In genomic region chr13:99314657-99315181, GRCm38 (mm10) we compare ENCODE assay signal across 17 mouse cellular contexts.
"Had no signal": no experiment of that assay in that cellular context is flagged by ENCODE, and none has a peak within 500 bp of the region (broad histone marks: within the 10 kb centered on the region; RNA-seq: fewer than 3 reads in every experiment).

No protein-coding gene starts in this region.

- H3K9ac ChIP-seq: liver, embryonic 13.5 days; midbrain, embryonic 12.5 days; midbrain, embryonic 15.5 days; neural tube, embryonic 13.5 days; stomach, embryonic 15.5 days had no signal

- H3K9me3 ChIP-seq: liver, embryonic 13.5 days; midbrain, embryonic 12.5 days; midbrain, embryonic 15.5 days; neural tube, embryonic 13.5 days; stomach, embryonic 15.5 days had no signal

- H3K4me2 ChIP-seq: liver, embryonic 13.5 days; midbrain, embryonic 12.5 days; midbrain, embryonic 15.5 days; neural tube, embryonic 13.5 days; stomach, embryonic 15.5 days had no signal

- H3K4me1 ChIP-seq: midbrain, embryonic 12.5 days; midbrain, embryonic 15.5 days; neural tube, embryonic 13.5 days; stomach, embryonic 15.5 days had no signal

- ATAC-seq: midbrain, embryonic 15.5 days had no signal

- H3K27me3 ChIP-seq: liver, embryonic 13.5 days; midbrain, embryonic 12.5 days; midbrain, embryonic 15.5 days; neural tube, embryonic 13.5 days; stomach, embryonic 15.5 days had no signal

- H3K4me3 ChIP-seq: layer of hippocampus, adult 2 months; liver, embryonic 13.5 days; midbrain, embryonic 12.5 days; midbrain, embryonic 15.5 days; myocyte; neural tube, embryonic 13.5 days; stomach, embryonic 15.5 days had no signal

- H3K36me3 ChIP-seq: stomach, embryonic 15.5 days had no signal

- H3K27ac ChIP-seq: layer of hippocampus, adult 2 months; liver, embryonic 13.5 days; macrophage; midbrain, embryonic 12.5 days; midbrain, embryonic 15.5 days; neural tube, embryonic 13.5 days; stomach, embryonic 15.5 days had no signal

- DNase-seq: kidney, adult 18-20 months; kidney, adult 9 months; kidney, postnatal 25 days; layer of hippocampus, adult 9-11 months; liver, embryonic 13.5 days; lung, adult 2 months; retina, postnatal 1 day; right cerebral cortex, postnatal 25 days; spleen, adult 18-20 months; thymus, postnatal 25 days had no signal
